ENCODE assay signal across 30 mouse cellular contexts in the genomic region with DNA sequence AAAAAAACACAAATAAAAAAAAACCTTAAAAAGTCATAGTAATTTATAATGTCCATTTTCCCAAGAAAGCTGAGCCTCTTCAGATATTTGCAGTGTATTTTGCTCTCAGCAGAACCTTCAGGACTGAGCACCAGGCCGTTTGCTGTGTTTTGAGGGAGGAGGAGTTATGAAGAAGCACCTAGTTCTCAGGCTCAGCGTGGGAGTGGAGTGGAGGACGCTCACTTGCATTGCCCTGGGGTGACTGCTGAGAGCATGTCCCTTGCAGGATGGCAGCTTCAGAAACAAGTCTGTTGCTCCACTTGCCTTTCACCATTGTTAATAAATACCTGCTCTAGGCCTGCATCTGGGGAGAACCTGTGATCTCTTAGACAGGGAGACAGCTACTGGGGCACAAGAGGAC. TPM values are rescaled to one million over a fixed set of nuclear protein-coding genes. Genes with fewer than 3 reads are reported as not detected.
DNase-seq lines count a peak whose midpoint lies in the region; ATAC-seq and TF ChIP-seq lines count a peak whose summit lies in the region.
"Had no signal": no experiment of that assay in that cellular context is flagged by ENCODE, and none has a peak within 500 bp of the region (broad histone marks: within the 10 kb centered on the region; RNA-seq: fewer than 3 reads in every experiment).

No protein-coding gene starts in this region.

- 56% methylated on average over 3 of the region's 3 CpGs for WGBS in liver, adult 2 months
- 63% methylated on average over 3 of the region's 3 CpGs for WGBS in liver, embryonic 12.5 days (ENCODE audit: insufficient replicate concordance)

- no peak for ATAC-seq in liver, embryonic 12.5 days
- ATAC-seq in activated CD4-positive, CD25-positive, alpha-beta regulatory T cell, adult 4 months = peak; percentile 40
- peak; percentile 39; the same call in 1 of the 2 replicates for ATAC-seq in megakaryocyte progenitor cell, adult 5-6 weeks (replicated peaks; ENCODE audit: poor library complexity)
- ATAC-seq: forebrain, embryonic 13.5 days; forebrain, embryonic 16.5 days; hindbrain, postnatal 0 days had no signal

- no peak for TF ChIP-seq POLR2A in liver, adult 2 months (IDR thresholded peaks at IDR 0.05; ENCODE audit: extremely low read depth, insufficient read depth, low read length)

- H3K9me3 ChIP-seq in liver, embryonic 12.5 days (replicated peaks) = no peaks in the 10 kb centered on the region
- H3K9me3 ChIP-seq: embryonic facial prominence, embryonic 10.5 days; embryonic facial prominence, embryonic 13.5 days; forebrain, embryonic 10.5 days; forebrain, embryonic 13.5 days; heart, embryonic 10.5 days; heart, embryonic 13.5 days had no signal

- H3K27ac ChIP-seq in liver, adult 2 months (replicated peaks; ENCODE audit: insufficient read depth, low read depth, low read length) = 0 out of 2 replicates have a peak overlapping the region, but pooled peaks have one; percentile 2
- no peak overlapping the region for H3K27ac ChIP-seq in liver, embryonic 12.5 days
- H3K27ac ChIP-seq: embryonic facial prominence, embryonic 10.5 days; embryonic facial prominence, embryonic 13.5 days; forebrain, embryonic 10.5 days; forebrain, embryonic 13.5 days; heart, adult 2 months; heart, embryonic 10.5 days; heart, embryonic 13.5 days; hindbrain, embryonic 14.5 days; hindbrain, postnatal 0 days had no signal

- no peak overlapping the region for H3K4me2 ChIP-seq in liver, embryonic 12.5 days
- H3K4me2 ChIP-seq: embryonic facial prominence, embryonic 13.5 days; forebrain, embryonic 13.5 days; heart, embryonic 13.5 days; hindbrain, embryonic 14.5 days had no signal

- TF ChIP-seq CTCF in liver, adult 2 months (IDR thresholded peaks at IDR 0.05; ENCODE audit: low read depth, low read length) = no peak

- H3K36me3 ChIP-seq in liver, adult 2 months (ENCODE audit: control insufficient read depth, insufficient read depth, low read length) = no peaks in the 10 kb centered on the region
- H3K36me3 ChIP-seq in liver, embryonic 12.5 days = peaks cover 7% of the 10 kb centered on the region; the same call in 1 of the 2 replicates
- H3K36me3 ChIP-seq: embryonic facial prominence, embryonic 10.5 days; embryonic facial prominence, embryonic 13.5 days; heart, embryonic 10.5 days; heart, embryonic 13.5 days had no signal

- H3K4me1 ChIP-seq in liver, adult 2 months (ENCODE audit: control insufficient read depth, insufficient read depth, low read length) = peaks cover 22% of the 10 kb centered on the region
- H3K4me1 ChIP-seq in liver, embryonic 12.5 days = peaks cover 32% of the 10 kb centered on the region
- H3K4me1 ChIP-seq: embryonic facial prominence, embryonic 10.5 days; embryonic facial prominence, embryonic 13.5 days; forebrain, embryonic 10.5 days; heart, embryonic 10.5 days had no signal

- no peak overlapping the region for H3K4me3 ChIP-seq in liver, adult 2 months (ENCODE audit: insufficient read depth, low read depth, low read length)
- no peak overlapping the region for H3K4me3 ChIP-seq in liver, embryonic 12.5 days
- H3K4me3 ChIP-seq: embryonic facial prominence, embryonic 10.5 days; embryonic facial prominence, embryonic 13.5 days; erythroblast, embryonic 14.5 days; forebrain, embryonic 10.5 days; forebrain, embryonic 13.5 days; heart, adult 2 months; heart, embryonic 10.5 days; heart, embryonic 13.5 days had no signal

- peaks cover 19% of the 10 kb centered on the region for H3K79me2 ChIP-seq in liver, adult 2 months (ENCODE audit: control insufficient read depth, insufficient read depth, low read length)

- no peak overlapping the region for H3K9ac ChIP-seq in liver, adult 2 months (ENCODE audit: low read depth, low read length)
- H3K9ac ChIP-seq in liver, embryonic 12.5 days = no peak overlapping the region
- H3K9ac ChIP-seq: embryonic facial prominence, embryonic 13.5 days; forebrain, embryonic 13.5 days; heart, embryonic 13.5 days; hindbrain, embryonic 14.5 days had no signal

- DNase-seq in liver, adult 2 months (ENCODE audit: extremely low read depth, low read depth, low spot score) = no peak
- peak; percentile 40 for DNase-seq in CD4-positive, CD25-positive, alpha-beta regulatory T cell, adult 2 months (ENCODE audit: low read depth, low spot score)
- no peak for DNase-seq in layer of hippocampus, adult 9-11 months
- no peak for DNase-seq in right cerebral cortex, postnatal 25 days
- DNase-seq: adrenal gland, adult 2 months; adrenal gland, postnatal 14 days; B cell, adult 2 months; cerebellum, adult 11 months; cerebellum, adult 2 months; cerebellum, adult 9-11 months; cerebellum, postnatal 25 days; embryo, embryonic 11 days; gastrocnemius, postnatal 10 days; gastrocnemius, postnatal 36 days; heart, adult 2 months; heart, postnatal 14 days; heart, postnatal 4 days had no signal

- no peaks in the 10 kb centered on the region for H3K27me3 ChIP-seq in liver, adult 2 months (ENCODE audit: control insufficient read depth, insufficient read depth, low read length)
- H3K27me3 ChIP-seq in liver, embryonic 12.5 days (replicated peaks) = no peaks in the 10 kb centered on the region
- H3K27me3 ChIP-seq: embryonic facial prominence, embryonic 13.5 days; forebrain, embryonic 13.5 days; heart, embryonic 13.5 days had no signal

RNA-seq across cellular contexts. Expression of a gene that starts 21.2 kb away (rescaled TPM):
- total RNA-seq in liver, adult 2 months (2014; rRNA removed) = 11.1 and 11.2 TPM in 2 replicates
- polyA plus RNA-seq in liver, adult 2 months (2012; rRNA removed) = 1.6 and 2.1 TPM in 2 replicates
- 17.1 and 18.7 TPM in 2 replicates for polyA plus RNA-seq in liver, embryonic 12.5 days (2016; fragmentation: Nextera tagmentation; extraction: Ambion mirVana)
- polyA plus RNA-seq in activated CD4-positive, CD25-positive, alpha-beta regulatory T cell, adult 4 months (2017; shearing (Covaris generic)) = 1 to 10 TPM; 6.8 to 8.3 TPM
- total RNA-seq in megakaryocyte progenitor cell, adult 5-6 weeks (2015) = 11.1 and 12.1 TPM in 2 replicates
- total RNA-seq in megakaryocyte progenitor cell, adult 5-6 weeks (2017) = 6.9 and 9.6 TPM in 2 replicates
